Mouse (Mus musculus) layer of hippocampus, adult 11-12 months (tissue): ENCODE measurements around the gene Slc25a17.

ENCODE experiments used
- DNase-seq: peaks from one replicate; pipeline ENCODE4 v3.0.0; 2022; ENCODE audit warnings: low spot score

Gene Slc25a17

GRCm38 (mm10) chr15:81301193-81302070 lies 59.2 kb downstream of the Slc25a17 start:
- no peak for DNase-seq

- no peak for DNase-seq
Measured at GRCm38 (mm10) chr15:81300520-81301069, 60.0 kb downstream of the Slc25a17 start.

- DNase-seq: no peak
Measured at GRCm38 (mm10) chr15:81299549-81299948, 61.1 kb downstream of the Slc25a17 start.

- DNase-seq: no peak
Measured at GRCm38 (mm10) chr15:81298213-81298612, 62.4 kb downstream of the Slc25a17 start.

- no peak for DNase-seq
Measured at GRCm38 (mm10) chr15:81297543-81297942, 63.1 kb downstream of the Slc25a17 start.

GRCm38 (mm10) chr15:81294897-81295296 lies 65.7 kb downstream of the Slc25a17 start:
- DNase-seq: no peak

GRCm38 (mm10) chr15:81294386-81294785 lies 66.2 kb downstream of the Slc25a17 start:
- no peak for DNase-seq

GRCm38 (mm10) chr15:81290747-81291146 lies 69.9 kb downstream of the Slc25a17 start:
- DNase-seq: no peak

GRCm38 (mm10) chr15:81290230-81290629 lies 70.4 kb downstream of the Slc25a17 start:
- DNase-seq: no peak

- DNase-seq: no peak
Measured at GRCm38 (mm10) chr15:81284121-81284734, 76.4 kb downstream of the Slc25a17 start.

- no peak for DNase-seq
Measured at GRCm38 (mm10) chr15:81278699-81279098, 81.9 kb downstream of the Slc25a17 start.

- DNase-seq: no peak
Measured at GRCm38 (mm10) chr15:81277928-81278327, 82.7 kb downstream of the Slc25a17 start.

GRCm38 (mm10) chr15:81273361-81273760 lies 87.3 kb downstream of the Slc25a17 start:
- DNase-seq: no peak

- DNase-seq: no peak
Measured at GRCm38 (mm10) chr15:81272305-81273053, 88.1 kb downstream of the Slc25a17 start.
